Mouse (Mus musculus) testis, adult 2 months (tissue): ENCODE results near the gene 1700016K19Rik.
"Not testable (repeated sequence)": the region's sequence is repeated elsewhere in the genome, so short reads cannot be mapped to it uniquely, and the experiment has no call there.

ENCODE experiments used
- CTCF ChIP-seq: fragments of 200-500 bp; IDR thresholded peaks from 2 replicates; pipeline ENCODE4 v1.5.1; 2012; ENCODE audit warnings: low read depth, mild to moderate bottlenecking, inconsistent platforms, low read length, moderate library complexity; ENCODE audit not compliant: control insufficient read depth, insufficient read depth, insufficient replicate concordance
- POLR2A ChIP-seq: fragments of 200-500 bp; IDR thresholded peaks from 2 replicates; pipeline ENCODE4 v1.6.1; 2012; ENCODE audit warnings: low read depth, mild to moderate bottlenecking, inconsistent platforms, low read length, moderate library complexity; ENCODE audit not compliant: control insufficient read depth

- not testable (repeated sequence) for TF ChIP-seq CTCF, POLR2A
These were observed 4.6 kb downstream of the 1700016K19Rik start for GRCm38 (mm10) chr11:76004276-76004675.
